Mouse (Mus musculus): Measurements from ENCODE around the gene Ptpn21. TPM values are rescaled to one million over a fixed set of nuclear protein-coding genes. Genes with fewer than 3 reads are reported as not detected.

Ptpn21 gene
- polyA plus RNA-seq, 1 experiment from 2014 or later: 9.0 TPM

GRCm38 (mm10) chr12:98712819-98713218 is 24.4 kb downstream of the Ptpn21 start:
- H3K9me3 ChIP-seq (replicated peaks; ENCODE audit: control insufficient read depth, low read length): no peaks in the 10 kb centered on the region
- no peak overlapping the region for H3K4me2 ChIP-seq (ENCODE audit: low read depth, low read length)
- H3K9ac ChIP-seq (ENCODE audit: low read length): no peak overlapping the region
- 75% methylated on average over 6 of the region's 6 CpGs for whole genome bisulfite sequencing
- H3K4me3 ChIP-seq (replicated peaks; ENCODE audit: low read length): no peak overlapping the region
- H3K4me1 ChIP-seq (ENCODE audit: control insufficient read depth, insufficient read depth, low read length): peaks cover 17% of the 10 kb centered on the region
- no peak overlapping the region; the same call in 1 of the 2 replicates for H3K27ac ChIP-seq (ENCODE audit: low read length)
- H3K27me3 ChIP-seq (ENCODE audit: control insufficient read depth, insufficient read depth, low read length): no peaks in the 10 kb centered on the region
- no peak for ATAC-seq (ENCODE audit: insufficient read depth, low FRiP score)
- H3K36me3 ChIP-seq (ENCODE audit: control insufficient read depth, insufficient read depth, low read length): no peaks in the 10 kb centered on the region

- Histone ChIP-seq H3K27ac (ENCODE audit: low read length) (no peak overlapping the region), H3K4me3 (replicated peaks; ENCODE audit: low read length) (no peak overlapping the region), H3K36me3 (ENCODE audit: control insufficient read depth, insufficient read depth, low read length) (peaks cover 4% of the 10 kb centered on the region; the same call in 1 of the 2 replicates), H3K9me3 (replicated peaks; ENCODE audit: control insufficient read depth, low read length) (no peaks in the 10 kb centered on the region), H3K4me1 (ENCODE audit: control insufficient read depth, insufficient read depth, low read length) (no peaks in the 10 kb centered on the region), H3K27me3 (ENCODE audit: control insufficient read depth, insufficient read depth, low read length) (no peaks in the 10 kb centered on the region), H3K4me2 (ENCODE audit: low read depth, low read length) (no peak overlapping the region), H3K9ac (ENCODE audit: low read length) (no peak overlapping the region)
- no peak for ATAC-seq (ENCODE audit: insufficient read depth, low FRiP score)
- 91% methylated on average over 10 of the region's 10 CpGs for WGBS
These were observed 33.2 kb downstream of the Ptpn21 start for GRCm38 (mm10) chr12:98703961-98704360.

- H3K9ac ChIP-seq (ENCODE audit: low read length): no peak overlapping the region
- H3K27me3 ChIP-seq (ENCODE audit: control insufficient read depth, insufficient read depth, low read length): no peaks in the 10 kb centered on the region
- peaks cover 4% of the 10 kb centered on the region; the same call in 1 of the 2 replicates for H3K36me3 ChIP-seq (ENCODE audit: control insufficient read depth, insufficient read depth, low read length)
- no peak overlapping the region for H3K4me2 ChIP-seq (ENCODE audit: low read depth, low read length)
- no peak overlapping the region for H3K4me3 ChIP-seq (replicated peaks; ENCODE audit: low read length)
- 82% methylated on average over 2 of the region's 2 CpGs for WGBS
- H3K4me1 ChIP-seq (ENCODE audit: control insufficient read depth, insufficient read depth, low read length): no peaks in the 10 kb centered on the region
- ATAC-seq (ENCODE audit: insufficient read depth, low FRiP score): no peak
- no peaks in the 10 kb centered on the region for H3K9me3 ChIP-seq (replicated peaks; ENCODE audit: control insufficient read depth, low read length)
- no peak overlapping the region for H3K27ac ChIP-seq (ENCODE audit: low read length)
These were observed 33.7 kb downstream of the Ptpn21 start for GRCm38 (mm10) chr12:98703554-98703953.

GRCm38 (mm10) chr12:98701564-98701963 is 35.6 kb downstream of the Ptpn21 start:
- no peak overlapping the region for H3K4me3 ChIP-seq (replicated peaks; ENCODE audit: low read length)
- no peaks in the 10 kb centered on the region for H3K27me3 ChIP-seq (ENCODE audit: control insufficient read depth, insufficient read depth, low read length)
- 90% methylated on average over 9 of the region's 9 CpGs for WGBS
- H3K9me3 ChIP-seq (replicated peaks; ENCODE audit: control insufficient read depth, low read length): no peaks in the 10 kb centered on the region
- H3K4me1 ChIP-seq (ENCODE audit: control insufficient read depth, insufficient read depth, low read length): no peaks in the 10 kb centered on the region
- no peak for ATAC-seq (ENCODE audit: insufficient read depth, low FRiP score)
- no peak overlapping the region for H3K4me2 ChIP-seq (ENCODE audit: low read depth, low read length)
- peaks cover 4% of the 10 kb centered on the region; the same call in 1 of the 2 replicates for H3K36me3 ChIP-seq (ENCODE audit: control insufficient read depth, insufficient read depth, low read length)
- H3K27ac ChIP-seq (ENCODE audit: low read length): no peak overlapping the region
- H3K9ac ChIP-seq (ENCODE audit: low read length): no peak overlapping the region

GRCm38 (mm10) chr12:98697202-98697601 is 40.0 kb downstream of the Ptpn21 start:
- Histone ChIP-seq H3K9ac (ENCODE audit: low read length) (no peak overlapping the region), H3K36me3 (ENCODE audit: control insufficient read depth, insufficient read depth, low read length) (no peaks in the 10 kb centered on the region), H3K27ac (ENCODE audit: low read length) (no peak overlapping the region), H3K4me2 (ENCODE audit: low read depth, low read length) (no peak overlapping the region), H3K4me1 (ENCODE audit: control insufficient read depth, insufficient read depth, low read length) (no peaks in the 10 kb centered on the region), H3K9me3 (replicated peaks; ENCODE audit: control insufficient read depth, low read length) (no peaks in the 10 kb centered on the region), H3K27me3 (ENCODE audit: control insufficient read depth, insufficient read depth, low read length) (no peaks in the 10 kb centered on the region), H3K4me3 (replicated peaks; ENCODE audit: low read length) (no peak overlapping the region)
- WGBS: 81% methylated on average over 5 of the region's 5 CpGs
- no peak for ATAC-seq (ENCODE audit: insufficient read depth, low FRiP score)

- H3K27me3 ChIP-seq (ENCODE audit: control insufficient read depth, insufficient read depth, low read length): no peaks in the 10 kb centered on the region
- peaks cover 11% of the 10 kb centered on the region; the same call in 1 of the 2 replicates for H3K36me3 ChIP-seq (ENCODE audit: control insufficient read depth, insufficient read depth, low read length)
- no peaks in the 10 kb centered on the region for H3K4me1 ChIP-seq (ENCODE audit: control insufficient read depth, insufficient read depth, low read length)
- no peak overlapping the region for H3K4me3 ChIP-seq (replicated peaks; ENCODE audit: low read length)
- no peak overlapping the region for H3K27ac ChIP-seq (ENCODE audit: low read length)
- 88% methylated on average over 8 of the region's 8 CpGs for WGBS
- no peaks in the 10 kb centered on the region for H3K9me3 ChIP-seq (replicated peaks; ENCODE audit: control insufficient read depth, low read length)
- no peak for ATAC-seq (ENCODE audit: insufficient read depth, low FRiP score)
- no peak overlapping the region for H3K4me2 ChIP-seq (ENCODE audit: low read depth, low read length)
- no peak overlapping the region for H3K9ac ChIP-seq (ENCODE audit: low read length)
These were observed 47.0 kb downstream of the Ptpn21 start for GRCm38 (mm10) chr12:98690230-98690629.

- 45% methylated on average over 6 of the region's 6 CpGs for WGBS
- Histone ChIP-seq H3K27me3 (ENCODE audit: control insufficient read depth, insufficient read depth, low read length) (no peaks in the 10 kb centered on the region), H3K4me2 (ENCODE audit: low read depth, low read length) (no peak overlapping the region), H3K27ac (ENCODE audit: low read length) (no peak overlapping the region), H3K4me3 (replicated peaks; ENCODE audit: low read length) (no peak overlapping the region), H3K4me1 (ENCODE audit: control insufficient read depth, insufficient read depth, low read length) (no peaks in the 10 kb centered on the region), H3K9me3 (replicated peaks; ENCODE audit: control insufficient read depth, low read length) (no peaks in the 10 kb centered on the region), H3K36me3 (ENCODE audit: control insufficient read depth, insufficient read depth, low read length) (peaks cover 8% of the 10 kb centered on the region), H3K9ac (ENCODE audit: low read length) (no peak overlapping the region)
- no peak for ATAC-seq (ENCODE audit: insufficient read depth, low FRiP score)
These were observed 53.6 kb downstream of the Ptpn21 start for GRCm38 (mm10) chr12:98683574-98683973.

GRCm38 (mm10) chr12:98683171-98683570 is 54.0 kb downstream of the Ptpn21 start:
- H3K4me3 ChIP-seq (replicated peaks; ENCODE audit: low read length): no peak overlapping the region
- no peak overlapping the region for H3K27ac ChIP-seq (ENCODE audit: low read length)
- H3K4me2 ChIP-seq (ENCODE audit: low read depth, low read length): no peak overlapping the region
- H3K36me3 ChIP-seq (ENCODE audit: control insufficient read depth, insufficient read depth, low read length): peaks cover 11% of the 10 kb centered on the region
- 74% methylated on average over 11 of the region's 11 CpGs for WGBS
- no peaks in the 10 kb centered on the region for H3K9me3 ChIP-seq (replicated peaks; ENCODE audit: control insufficient read depth, low read length)
- ATAC-seq (ENCODE audit: insufficient read depth, low FRiP score): no peak
- no peak overlapping the region for H3K9ac ChIP-seq (ENCODE audit: low read length)
- no peaks in the 10 kb centered on the region for H3K27me3 ChIP-seq (ENCODE audit: control insufficient read depth, insufficient read depth, low read length)
- H3K4me1 ChIP-seq (ENCODE audit: control insufficient read depth, insufficient read depth, low read length): no peaks in the 10 kb centered on the region

- WGBS: 75% methylated on average over 15 of the region's 15 CpGs
- no peak for ATAC-seq (ENCODE audit: insufficient read depth, low FRiP score)
- no peak overlapping the region for H3K9ac ChIP-seq (ENCODE audit: low read length)
- no peak overlapping the region for H3K4me3 ChIP-seq (replicated peaks; ENCODE audit: low read length)
- H3K4me2 ChIP-seq (ENCODE audit: low read depth, low read length): no peak overlapping the region
- no peaks in the 10 kb centered on the region for H3K9me3 ChIP-seq (replicated peaks; ENCODE audit: control insufficient read depth, low read length)
- H3K27ac ChIP-seq (ENCODE audit: low read length): no peak overlapping the region
- peaks cover 12% of the 10 kb centered on the region for H3K36me3 ChIP-seq (ENCODE audit: control insufficient read depth, insufficient read depth, low read length)
- H3K4me1 ChIP-seq (ENCODE audit: control insufficient read depth, insufficient read depth, low read length): no peaks in the 10 kb centered on the region
- H3K27me3 ChIP-seq (ENCODE audit: control insufficient read depth, insufficient read depth, low read length): no peaks in the 10 kb centered on the region
These were observed 55.0 kb downstream of the Ptpn21 start for GRCm38 (mm10) chr12:98682196-98682595.

- ATAC-seq (ENCODE audit: insufficient read depth, low FRiP score): no peak
- peaks cover 12% of the 10 kb centered on the region for H3K36me3 ChIP-seq (ENCODE audit: control insufficient read depth, insufficient read depth, low read length)
- no peak overlapping the region for H3K27ac ChIP-seq (ENCODE audit: low read length)
- 81% methylated on average over 15 of the region's 15 CpGs for WGBS
- no peaks in the 10 kb centered on the region for H3K27me3 ChIP-seq (ENCODE audit: control insufficient read depth, insufficient read depth, low read length)
- no peaks in the 10 kb centered on the region for H3K9me3 ChIP-seq (replicated peaks; ENCODE audit: control insufficient read depth, low read length)
- no peak overlapping the region for H3K4me2 ChIP-seq (ENCODE audit: low read depth, low read length)
- H3K9ac ChIP-seq (ENCODE audit: low read length): no peak overlapping the region
- H3K4me1 ChIP-seq (ENCODE audit: control insufficient read depth, insufficient read depth, low read length): no peaks in the 10 kb centered on the region
- no peak overlapping the region for H3K4me3 ChIP-seq (replicated peaks; ENCODE audit: low read length)
These were observed 57.3 kb downstream of the Ptpn21 start for GRCm38 (mm10) chr12:98679906-98680305.
